Mouse (Mus musculus) gastrocnemius, postnatal 10 days (tissue): ENCODE results near the gene Tsnax. TPM values are rescaled to one million over a fixed set of nuclear protein-coding genes. Genes with fewer than 3 reads are reported as not detected.
A peak's percentile ranks its signal among the peaks of the same experiment; 100 is the strongest.

ENCODE experiments used
- DNase-seq: peaks from one replicate; pipeline ENCODE4 v3.0.0; 2021; ENCODE audit warnings: mixed read lengths
- long read RNA-seq, 2 experiments: library from polyadenylated mRNA; stranded (forward); transcript quantifications; one replicate each; pipeline ENCODE4 v2.0.0; 2021
- total RNA-seq, 2 experiments: library from RNA; stranded (reverse); gene quantifications; 2 replicates each; pipeline ENCODE4 v1.2.3; 2021

Tsnax gene
- total RNA-seq, result 10 to 100 TPM; 74.9 to 76.4 TPM
- long read RNA-seq, experiment 1, transcript Tsnax-201 (6 exons, 2,391 nt), result major isoform, 268 of 288 reads
- long read RNA-seq, experiment 1, transcript Tsnax-202 (5 exons, 2,169 nt), result minor isoform, 5 of 288 reads
- long read RNA-seq, experiment 1, partial matches to known transcripts, result 8 of 288 reads
- long read RNA-seq, experiment 1, other reads (novel, unspliced or antisense), result 7 of 288 reads
- long read RNA-seq, experiment 2, transcript Tsnax-201 (6 exons, 2,391 nt), result major isoform, 207 of 221 reads
- long read RNA-seq, experiment 2, partial matches to known transcripts, result 6 of 221 reads
- long read RNA-seq, experiment 2, other reads (novel, unspliced or antisense), result 7 of 221 reads

DNA sequence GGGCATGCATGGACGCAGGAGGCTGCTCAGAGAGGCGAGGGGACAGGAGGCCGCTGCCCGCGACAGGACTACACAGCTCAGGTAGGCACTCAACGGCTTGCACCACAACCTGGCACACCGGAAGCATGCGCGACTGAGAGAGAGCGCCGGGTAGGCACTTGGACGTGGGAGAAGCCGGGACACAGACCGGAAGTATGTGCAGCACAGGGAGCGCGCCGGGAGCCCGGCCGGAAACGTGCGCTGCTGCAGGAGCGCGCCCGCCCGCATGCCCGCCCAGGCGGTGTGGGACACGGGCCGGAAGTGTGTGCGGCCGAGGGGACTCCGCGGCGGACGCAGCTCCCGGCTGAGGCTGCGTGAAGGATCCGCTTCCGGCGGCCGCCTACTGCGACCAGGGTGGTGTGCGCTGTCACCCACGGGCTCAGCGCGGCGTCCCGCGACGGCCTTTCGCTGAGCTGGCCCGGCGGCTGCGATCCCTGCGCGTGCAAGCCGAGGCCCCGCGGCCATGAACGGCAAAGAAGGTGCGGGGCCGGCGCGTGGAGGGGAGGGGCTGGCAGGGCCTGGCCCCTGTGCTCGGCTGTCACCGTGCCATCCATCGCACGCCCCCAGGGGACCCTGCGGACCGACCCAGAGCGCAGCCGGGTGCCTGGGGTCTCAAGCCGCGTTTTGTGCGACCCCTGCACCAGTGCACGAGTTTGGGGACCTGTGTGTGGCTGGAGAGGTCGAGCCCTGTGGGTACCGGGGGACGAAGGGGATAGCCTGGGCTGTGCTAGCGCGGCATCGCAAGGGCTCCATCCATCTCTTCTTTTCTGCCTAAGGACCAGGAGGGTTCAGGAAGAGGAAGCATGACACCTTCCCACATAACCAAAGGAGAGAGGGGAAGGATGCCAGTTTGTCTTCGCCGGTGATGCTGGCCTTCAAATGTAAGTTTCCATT is at the start of gene Tsnax:
Tsnax (plus strand) TSS at position 303 of the 933 bp plus-strand sequence.
- DNase-seq, result peak; percentile 92

DNA sequence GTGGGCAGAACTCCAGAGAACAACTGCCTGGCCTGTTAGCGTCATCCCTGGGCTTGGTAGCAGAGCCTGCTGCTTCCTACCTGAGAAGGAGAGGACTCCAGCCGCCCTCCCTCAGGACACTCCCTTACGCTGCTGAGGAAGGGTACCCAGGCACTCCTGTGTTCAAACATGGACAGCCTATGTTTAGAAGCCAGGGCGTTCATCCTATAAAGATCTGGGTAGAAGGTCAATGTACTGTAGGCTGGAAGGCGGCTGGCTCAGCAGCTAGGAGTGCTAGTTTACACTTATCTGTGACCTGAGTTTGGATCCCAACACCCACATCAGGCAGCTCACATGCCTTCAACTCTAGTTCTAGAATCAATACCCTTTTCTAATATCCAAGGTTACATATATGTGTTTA is 49.6 kb upstream of the Tsnax start:
- DNase-seq, result no peak

DNA sequence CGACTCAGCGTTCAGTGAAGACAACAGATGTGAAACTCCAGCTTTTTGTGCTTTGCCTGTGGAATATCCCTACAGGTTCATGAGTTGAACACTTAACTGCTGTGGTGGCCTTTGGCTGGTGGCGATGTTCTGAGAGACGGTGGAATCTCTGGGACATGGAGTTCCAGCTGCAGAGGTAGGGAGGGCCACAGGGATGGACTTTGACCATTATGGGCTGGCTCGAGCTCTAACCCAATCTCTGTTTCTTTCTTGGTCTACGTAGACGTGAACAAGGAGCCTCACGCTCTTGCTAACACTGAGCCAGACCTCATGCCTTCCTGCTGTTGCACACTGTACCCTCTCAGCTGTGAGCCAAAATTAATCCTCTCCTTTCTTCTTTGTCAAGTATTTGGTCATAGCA is 47.8 kb upstream of the Tsnax start:
- DNase-seq, result no peak

DNA sequence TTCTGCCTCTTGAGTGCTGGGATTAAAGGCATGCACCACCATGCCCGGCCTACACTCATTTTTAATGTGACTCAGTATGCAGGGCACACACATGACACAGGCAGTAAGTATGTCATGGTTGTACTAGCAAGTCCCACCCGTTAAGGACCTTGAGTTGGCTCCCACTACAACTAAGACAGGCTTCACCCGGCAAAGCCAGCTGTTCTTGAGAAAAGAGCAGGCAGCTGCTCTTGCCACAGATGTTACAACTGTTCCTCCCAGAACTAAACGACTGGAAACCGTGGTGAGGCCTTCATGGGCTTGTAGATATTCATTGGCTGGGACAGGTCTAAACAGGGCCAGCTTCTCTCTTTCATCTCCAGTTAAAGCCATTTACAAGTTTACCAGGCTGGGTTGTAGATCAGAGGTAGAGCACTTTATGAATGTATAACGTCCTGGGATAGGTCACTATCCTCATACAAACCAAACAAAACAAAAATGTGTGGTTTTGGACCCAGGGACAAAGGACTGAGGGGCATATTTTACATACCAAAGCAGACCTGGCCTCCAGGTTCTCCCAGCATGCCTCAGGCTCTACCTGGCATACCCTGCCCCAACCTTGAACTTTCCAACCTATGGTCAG is 42.4 kb upstream of the Tsnax start:
- DNase-seq, result no peak

DNA sequence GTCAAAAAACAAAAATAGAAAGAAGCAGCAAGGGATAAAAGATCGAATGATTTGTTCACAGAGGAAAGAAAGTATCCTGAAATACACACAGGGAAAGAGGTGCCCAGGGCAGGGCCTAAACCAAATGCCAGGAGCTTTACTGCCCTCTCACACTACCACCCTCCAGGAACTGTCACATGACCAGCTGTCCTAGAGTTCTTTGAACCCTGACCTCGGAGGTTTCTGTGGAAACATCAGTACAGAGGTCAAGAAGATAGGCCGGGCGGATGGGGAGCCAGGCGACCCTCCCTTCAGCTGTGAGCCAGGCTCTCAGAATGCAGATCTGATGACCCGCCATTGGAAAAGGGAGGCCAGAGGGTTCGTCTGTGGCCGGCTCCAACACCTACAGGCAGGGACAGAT is 39.6 kb upstream of the Tsnax start:
- no peak for DNase-seq

DNA sequence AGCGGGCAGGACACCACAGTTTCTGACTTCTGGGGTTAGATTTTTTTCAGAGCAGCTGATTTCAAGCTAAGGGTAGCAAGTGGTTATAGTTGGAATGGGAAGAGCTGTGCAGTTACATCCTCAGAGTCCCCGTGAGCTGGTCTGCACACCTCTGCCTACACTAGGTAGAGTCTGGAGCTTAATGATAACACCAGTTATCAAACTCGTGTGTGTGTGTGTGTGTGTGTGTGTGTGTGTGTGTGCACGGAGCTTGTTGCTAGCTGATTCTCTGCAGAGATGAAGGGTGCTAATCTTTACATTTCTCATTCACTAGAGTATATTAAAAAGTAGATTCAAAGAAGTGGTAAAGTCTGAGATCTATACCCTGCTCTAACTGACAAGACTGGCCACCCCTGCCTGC is 38.5 kb upstream of the Tsnax start:
- DNase-seq, result no peak

DNA sequence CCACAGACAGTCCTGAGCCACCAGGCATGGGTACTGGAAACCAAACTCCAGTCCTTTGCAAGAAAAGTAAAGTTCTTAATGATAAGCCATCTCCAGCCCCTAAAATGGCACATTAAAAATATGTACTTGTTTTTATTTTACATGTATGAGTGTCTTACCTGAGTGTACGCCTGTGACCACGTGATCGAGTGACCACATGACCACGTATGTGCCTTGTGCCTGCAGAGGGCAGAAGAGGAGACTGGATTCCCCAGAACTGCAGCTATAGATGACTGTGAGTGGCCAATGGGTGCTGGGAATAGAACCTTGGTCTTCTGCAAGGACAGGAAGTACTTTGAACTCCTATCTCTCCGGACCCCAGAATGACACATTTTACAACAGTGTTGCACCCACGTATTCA is 36.6 kb upstream of the Tsnax start:
- DNase-seq, result no peak

DNA sequence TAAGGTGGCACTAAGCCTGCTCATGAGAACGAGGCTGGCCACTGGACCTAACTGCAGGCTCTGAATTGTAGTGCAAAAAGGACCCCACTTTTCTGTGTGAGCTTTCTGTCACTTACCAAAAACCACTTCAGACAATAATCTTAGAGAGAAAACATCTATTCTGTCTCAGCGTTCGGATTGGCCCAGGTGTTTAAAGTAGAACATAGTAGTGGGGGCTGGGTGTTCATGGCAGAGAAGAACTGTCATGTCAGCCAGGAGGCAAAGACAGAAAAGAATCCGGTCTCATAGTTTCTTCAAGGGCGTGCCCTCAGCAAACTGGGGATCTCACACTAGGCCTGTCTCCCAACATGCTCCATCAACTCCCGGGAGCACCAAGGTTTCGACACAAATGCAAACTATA is 34.8 kb upstream of the Tsnax start:
- DNase-seq, result no peak

DNA sequence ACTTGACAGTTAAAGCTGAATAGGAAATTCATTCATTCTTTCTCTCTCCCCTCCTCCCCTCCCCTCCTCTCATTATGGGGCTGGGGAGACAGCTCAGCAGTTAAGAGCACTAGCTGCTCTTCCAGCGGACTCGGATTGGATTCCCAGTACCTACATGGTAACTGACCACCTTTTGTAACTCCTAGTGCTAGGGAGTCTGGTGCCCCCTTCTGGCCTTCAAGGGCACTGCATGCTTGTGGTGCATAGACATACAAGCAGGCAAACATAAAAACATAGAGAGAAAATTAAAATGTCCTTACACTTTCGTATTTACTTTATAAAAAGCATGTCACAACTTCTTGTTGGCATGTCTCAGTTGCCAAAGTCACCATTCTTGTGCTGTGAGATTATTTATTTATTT is 32.8 kb upstream of the Tsnax start:
- no peak for DNase-seq

DNA sequence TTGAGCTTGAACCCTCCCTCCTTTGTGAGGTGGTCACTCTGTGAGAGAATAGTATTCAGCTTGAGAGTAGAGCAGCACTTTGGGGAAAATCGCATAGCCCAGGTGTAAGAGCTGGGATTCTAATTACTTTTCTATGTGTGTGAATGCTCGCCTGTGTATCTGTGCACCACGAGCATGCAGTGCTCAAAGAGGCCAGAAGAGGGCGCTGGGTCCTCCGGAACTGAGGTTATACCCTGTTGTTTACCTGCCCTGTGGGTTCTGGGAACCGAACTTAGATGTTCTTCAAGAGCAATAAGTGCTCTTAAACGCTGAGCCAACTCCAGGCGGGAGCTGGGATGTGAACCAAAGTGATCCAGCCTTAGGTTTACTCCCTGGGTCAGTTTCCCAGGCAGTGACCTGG is 32.0 kb upstream of the Tsnax start:
- DNase-seq, result no peak

DNA sequence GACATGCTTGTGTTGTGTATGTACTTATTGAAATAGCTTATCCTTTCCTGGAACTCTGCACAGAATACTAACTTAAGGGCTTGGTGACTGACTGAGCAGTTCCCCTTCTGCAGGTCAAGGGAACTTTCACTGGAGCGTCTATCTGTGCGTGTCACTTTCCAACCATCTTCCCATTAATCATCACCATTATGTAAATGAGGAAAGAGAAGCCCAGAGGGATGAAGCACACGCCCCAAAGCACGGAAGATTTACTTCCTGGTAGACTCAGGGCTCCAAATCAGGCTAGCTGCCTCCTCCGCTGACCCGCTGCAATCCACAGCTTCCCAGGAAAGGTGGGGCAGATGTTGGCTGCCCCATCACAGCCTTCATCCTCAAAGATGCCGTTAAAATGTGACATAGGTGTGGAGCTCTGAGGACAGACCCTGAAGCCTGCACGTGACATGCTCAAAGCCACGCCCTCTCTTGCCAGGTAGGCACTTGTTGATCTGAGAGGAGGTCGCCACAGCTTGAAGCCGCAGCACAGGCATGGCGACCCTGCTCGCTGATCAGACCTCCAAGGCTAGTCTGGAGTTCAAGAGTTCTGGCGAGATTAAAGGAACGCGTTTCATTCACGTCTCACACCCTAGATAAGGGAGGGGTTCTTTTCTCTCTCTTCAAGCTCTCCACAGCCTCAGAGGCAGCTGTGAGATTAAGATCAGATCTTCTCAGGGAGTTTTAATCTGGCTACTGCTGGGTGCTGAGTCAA is 21.7 kb upstream of the Tsnax start:
- DNase-seq, result no peak

DNA sequence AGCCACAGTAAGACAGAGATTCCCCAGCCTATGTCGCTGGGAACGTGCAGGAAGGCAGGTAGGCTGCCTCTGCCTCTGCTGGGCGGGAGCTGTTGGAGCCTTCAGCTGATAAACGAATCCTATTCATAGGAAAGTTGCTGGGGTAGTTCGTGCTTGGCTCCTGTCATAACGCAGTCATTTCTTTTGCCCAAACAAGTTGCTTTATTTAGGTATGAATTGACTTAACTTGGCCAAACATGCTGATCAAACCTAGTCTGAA is 21.2 kb upstream of the Tsnax start:
- DNase-seq, result no peak

DNA sequence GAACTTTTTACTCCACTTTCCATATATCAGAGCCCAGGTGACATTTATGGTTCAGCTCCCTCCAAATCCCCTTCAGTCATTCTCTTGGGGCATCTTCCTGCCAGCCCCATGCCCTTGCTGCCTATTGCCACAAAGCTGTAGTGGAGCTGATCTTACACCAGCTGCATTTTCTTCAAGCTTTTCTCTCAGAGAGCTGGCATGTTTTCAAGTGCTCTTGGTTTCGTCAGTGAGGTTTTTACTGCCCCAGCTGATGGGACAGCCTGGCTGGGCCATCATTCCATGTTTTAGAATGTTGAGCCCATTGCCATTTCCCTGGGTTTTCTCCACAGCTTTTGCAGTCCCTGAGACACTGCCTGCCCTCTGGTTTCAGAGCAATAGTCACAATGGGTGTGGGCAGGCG is 17.0 kb upstream of the Tsnax start:
- no peak for DNase-seq

DNA sequence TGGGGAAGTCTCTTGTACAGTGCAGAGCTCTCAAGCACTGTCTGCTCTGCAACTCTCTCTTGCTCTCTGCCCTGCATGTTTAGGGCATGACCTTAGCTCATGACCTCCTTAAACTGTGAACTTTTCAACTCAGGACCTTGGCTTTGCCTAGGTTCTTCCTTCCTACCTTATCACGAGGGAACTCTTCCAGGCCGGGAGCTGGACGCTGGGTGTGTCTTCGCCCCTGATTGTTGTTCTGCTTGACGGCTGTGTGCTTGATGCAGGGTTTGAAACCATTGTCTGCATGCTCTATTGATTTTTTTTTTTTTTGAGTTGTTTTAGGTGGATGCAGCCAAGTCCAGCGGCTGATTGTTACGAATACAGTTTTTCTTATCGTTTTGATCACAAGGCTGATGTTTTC is 11.3 kb downstream of the Tsnax start:
- no peak for DNase-seq

DNA sequence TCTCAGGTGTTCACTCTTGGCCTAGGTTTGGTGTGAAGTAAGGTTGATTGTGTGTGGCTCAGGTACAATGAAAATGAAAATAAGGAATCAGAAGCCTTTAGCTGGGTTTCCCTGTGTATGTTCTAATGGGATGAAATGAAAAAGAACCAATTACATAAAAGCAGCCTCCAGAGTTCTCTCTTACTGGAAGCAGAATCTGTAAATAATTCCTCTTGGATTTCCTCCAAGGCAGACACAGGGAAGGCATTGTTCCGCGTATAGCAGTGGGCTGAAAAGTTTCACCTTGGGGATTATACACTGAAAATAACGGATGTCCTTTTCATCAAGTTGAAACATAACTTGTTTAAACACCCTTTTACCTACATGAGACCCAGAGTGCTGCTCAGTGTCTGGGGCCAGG is 14.4 kb downstream of the Tsnax start:
- no peak for DNase-seq

DNA sequence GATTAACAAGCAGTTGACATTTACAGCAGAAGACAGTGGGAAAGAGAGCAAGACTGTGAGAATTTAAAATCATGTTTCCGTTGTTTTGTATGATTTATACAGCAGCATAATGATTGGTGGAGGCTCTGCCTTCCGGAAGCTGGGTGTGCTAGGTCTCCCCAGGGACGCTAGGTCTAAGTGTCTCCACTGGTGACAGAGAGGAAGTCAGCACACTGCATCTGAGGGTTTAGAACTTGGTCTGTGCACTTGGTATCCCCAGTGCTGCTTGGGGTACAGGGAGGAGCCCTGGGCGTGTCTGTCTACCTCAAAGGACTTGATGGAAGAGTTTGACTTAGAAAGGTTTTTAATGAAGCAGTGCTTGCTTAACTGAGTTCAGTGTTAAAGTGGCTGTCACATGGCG is 16.0 kb downstream of the Tsnax start:
- no peak for DNase-seq

DNA sequence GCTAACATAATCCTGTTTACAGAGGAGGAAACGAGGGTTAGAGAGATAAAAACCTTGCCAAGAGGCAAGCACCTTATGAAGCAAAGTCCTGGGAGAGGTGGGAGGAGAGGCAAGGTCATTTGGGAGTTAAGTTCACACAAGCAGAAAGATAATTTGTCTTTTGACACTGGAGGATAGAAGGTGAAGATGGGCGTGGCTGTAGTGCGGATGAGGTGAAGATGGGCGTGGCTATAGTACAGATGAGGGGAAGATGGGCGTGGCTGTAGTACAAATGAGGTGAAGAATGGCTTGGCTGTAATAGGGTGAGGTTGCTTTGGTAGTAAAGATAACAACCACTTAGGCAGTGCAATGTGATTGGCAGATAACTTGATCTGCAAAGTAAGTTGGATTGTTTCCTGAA is 18.5 kb downstream of the Tsnax start:
- no peak for DNase-seq

DNA sequence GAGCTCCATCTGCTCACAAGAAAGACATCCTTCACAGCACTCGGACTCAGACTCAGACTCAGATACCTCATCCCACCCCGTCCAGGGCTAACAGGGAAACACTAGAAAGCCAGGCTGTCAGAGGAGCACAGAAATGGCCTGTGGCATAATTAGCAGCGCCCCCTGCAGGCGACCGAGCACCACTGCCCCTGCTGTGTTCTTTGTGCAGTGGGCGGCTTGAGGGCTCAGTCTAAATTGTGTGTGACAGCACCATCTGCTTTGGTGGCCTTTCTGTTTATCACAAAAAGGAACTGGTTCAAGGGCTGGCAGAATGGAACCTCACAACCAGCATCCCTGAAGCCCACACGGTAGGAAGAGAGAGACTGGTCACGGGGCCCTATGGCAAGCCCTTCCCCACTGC is 21.9 kb downstream of the Tsnax start:
- DNase-seq, result peak; percentile 89

DNA sequence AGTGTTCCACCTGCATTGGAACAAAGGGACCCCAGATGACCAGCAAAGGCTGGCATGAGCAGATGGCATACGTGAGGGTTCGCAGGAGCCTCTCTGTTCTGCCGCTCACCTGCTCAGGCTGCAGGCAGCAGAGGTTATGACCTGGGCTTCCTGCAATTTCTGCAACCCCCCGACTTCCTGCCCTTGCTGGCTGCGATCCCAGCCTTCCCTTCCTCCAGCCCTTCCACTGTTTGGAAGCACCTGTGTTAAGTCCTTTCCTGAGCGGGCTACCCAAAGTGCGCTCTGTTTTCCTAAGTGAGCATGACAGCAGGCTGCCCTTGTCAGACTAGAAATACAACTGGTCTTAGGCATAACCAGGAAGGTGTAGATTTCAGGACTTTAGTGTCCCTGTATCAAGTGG is 24.3 kb downstream of the Tsnax start:
- DNase-seq, result no peak

DNA sequence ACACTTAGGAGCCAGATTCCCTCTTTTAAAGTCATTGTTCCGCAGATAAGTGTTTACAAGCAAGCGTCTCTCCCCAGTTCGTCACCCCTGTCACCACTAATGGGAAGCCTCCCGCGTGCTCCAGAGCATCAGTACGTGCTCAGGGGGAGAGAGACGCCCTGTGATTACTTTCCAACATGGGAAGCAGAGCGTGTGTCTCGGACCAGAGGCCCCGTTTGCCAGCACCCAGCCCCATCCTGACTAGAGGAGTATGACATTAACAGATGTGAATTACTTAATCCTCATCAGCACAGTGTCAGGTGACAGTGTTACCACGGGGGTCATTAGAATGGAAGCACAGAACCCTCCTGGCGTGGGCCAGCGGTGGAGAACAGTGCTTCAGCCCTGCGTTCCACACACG is 25.9 kb downstream of the Tsnax start:
- no peak for DNase-seq

DNA sequence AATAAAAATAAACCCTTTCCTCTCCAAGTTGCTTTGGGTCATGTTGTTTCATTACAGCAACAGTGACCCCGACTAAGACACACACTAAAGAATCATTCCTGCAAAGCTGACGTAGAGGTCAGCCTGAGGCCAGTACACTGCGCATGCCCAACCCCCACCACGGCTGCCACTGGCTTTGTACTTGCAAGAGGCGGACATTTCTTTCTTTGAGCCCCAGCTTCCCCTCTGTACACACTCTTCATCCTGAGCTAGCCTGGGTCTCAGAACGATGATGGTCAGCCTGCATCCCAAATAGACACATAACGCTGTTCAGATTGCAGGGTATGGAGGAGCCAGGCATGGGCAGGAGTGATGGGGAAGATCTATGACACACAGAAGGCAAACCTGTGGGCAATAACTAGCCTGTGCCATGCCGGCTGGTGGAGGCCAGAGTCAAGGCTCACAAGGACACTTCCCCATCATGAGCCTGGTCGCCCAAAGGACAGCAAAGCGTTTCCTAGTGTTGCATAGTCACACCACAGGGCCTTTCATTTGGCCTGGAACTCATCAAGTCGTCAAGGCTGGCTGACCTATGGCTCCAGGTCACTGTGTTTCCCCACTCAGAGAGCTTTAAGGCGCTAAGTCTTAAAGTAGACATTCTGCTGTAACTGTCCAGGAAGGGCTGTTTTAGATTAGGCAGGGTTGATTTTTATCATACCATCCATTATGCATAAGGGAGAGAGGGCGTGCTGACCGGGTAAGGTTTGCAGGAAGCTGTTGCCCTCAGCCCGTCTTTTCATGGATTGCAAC is 28.0 kb downstream of the Tsnax start:
- DNase-seq, result no peak

DNA sequence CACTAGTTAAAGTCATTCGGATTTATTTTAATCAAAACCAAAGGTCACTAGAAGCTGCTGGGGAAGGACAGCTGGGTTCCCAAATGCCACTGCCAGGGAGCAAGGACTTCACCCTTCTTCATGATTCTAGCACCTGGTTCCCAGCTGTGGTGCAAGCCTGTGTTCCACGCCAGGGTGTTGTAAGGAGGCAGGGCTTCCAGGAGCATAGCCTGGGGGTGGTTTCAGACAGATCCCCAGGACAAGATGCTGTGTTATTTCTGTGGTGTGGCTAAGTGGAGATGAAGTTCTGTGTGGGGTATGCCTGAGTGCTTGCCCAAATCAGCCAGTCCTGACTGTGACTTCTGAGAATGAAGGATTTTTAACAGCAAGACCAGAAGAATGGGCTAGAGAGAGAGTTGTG is 28.7 kb downstream of the Tsnax start:
- DNase-seq, result no peak
